Mouse (Mus musculus) thymus, adult 2 months (tissue): ENCODE results near the gene Ppp1r15b.

Experiments used
- CTCF ChIP-seq: fragments of 200-500 bp; IDR thresholded peaks from 2 replicates; pipeline ENCODE4 v1.5.1; 2012; ENCODE audit warnings: mild to moderate bottlenecking, control low read depth, low read length, moderate library complexity, borderline replicate concordance; ENCODE audit not compliant: control insufficient read depth, poor library complexity, insufficient read depth; ENCODE audit errors: extremely low read depth
- POLR2A ChIP-seq: fragments of 200-500 bp; IDR thresholded peaks from 2 replicates; pipeline ENCODE4 v1.6.1; 2012; ENCODE audit warnings: mild to moderate bottlenecking, low read length, control low read depth, moderate library complexity; ENCODE audit not compliant: control insufficient read depth, poor library complexity, insufficient read depth; ENCODE audit errors: extremely low read depth

- TF ChIP-seq CTCF (0 out of 2 replicates have a peak, but pooled peaks have one; percentile 30), POLR2A (no peak)
These were observed 28.2 kb downstream of the Ppp1r15b start for GRCm38 (mm10) chr1:133159128-133159564.
